Mouse (Mus musculus): ENCODE measurements around the gene Sfn. TPM values are rescaled to one million over a fixed set of nuclear protein-coding genes. Genes with fewer than 3 reads are reported as not detected.
"Not testable (repeated sequence)": the region's sequence is repeated elsewhere in the genome, so short reads cannot be mapped to it uniquely, and the experiment has no call there.

Gene Sfn
- polyA plus RNA-seq (2012; rRNA removed), result 10.0 and 11.9 TPM in 2 replicates

GRCm38 (mm10) chr4:133601721-133602218 is at the start of gene Sfn:
Sfn (minus strand) TSS chr4:133602168.
- TF ChIP-seq CTCF (IDR thresholded peaks at IDR 0.05; ENCODE audit: borderline replicate concordance, extremely low read depth, insufficient read depth, insufficient read length), result peak; percentile 38; the same call in 1 of the 2 replicates
- no peak for TF ChIP-seq POLR2A (IDR thresholded peaks at IDR 0.05; ENCODE audit: borderline replicate concordance, extremely low read depth, insufficient read depth, insufficient read length, poor library complexity, severe bottlenecking)
- DNase-seq (ENCODE audit: low read depth), result no peak

- TF ChIP-seq CTCF (IDR thresholded peaks at IDR 0.05; ENCODE audit: borderline replicate concordance, extremely low read depth, insufficient read depth, insufficient read length) (no peak), POLR2A (IDR thresholded peaks at IDR 0.05; ENCODE audit: borderline replicate concordance, extremely low read depth, insufficient read depth, insufficient read length, poor library complexity, severe bottlenecking) (no peak)
Measured at GRCm38 (mm10) chr4:133651445-133651844, 49.5 kb upstream of the Sfn start.

DNA sequence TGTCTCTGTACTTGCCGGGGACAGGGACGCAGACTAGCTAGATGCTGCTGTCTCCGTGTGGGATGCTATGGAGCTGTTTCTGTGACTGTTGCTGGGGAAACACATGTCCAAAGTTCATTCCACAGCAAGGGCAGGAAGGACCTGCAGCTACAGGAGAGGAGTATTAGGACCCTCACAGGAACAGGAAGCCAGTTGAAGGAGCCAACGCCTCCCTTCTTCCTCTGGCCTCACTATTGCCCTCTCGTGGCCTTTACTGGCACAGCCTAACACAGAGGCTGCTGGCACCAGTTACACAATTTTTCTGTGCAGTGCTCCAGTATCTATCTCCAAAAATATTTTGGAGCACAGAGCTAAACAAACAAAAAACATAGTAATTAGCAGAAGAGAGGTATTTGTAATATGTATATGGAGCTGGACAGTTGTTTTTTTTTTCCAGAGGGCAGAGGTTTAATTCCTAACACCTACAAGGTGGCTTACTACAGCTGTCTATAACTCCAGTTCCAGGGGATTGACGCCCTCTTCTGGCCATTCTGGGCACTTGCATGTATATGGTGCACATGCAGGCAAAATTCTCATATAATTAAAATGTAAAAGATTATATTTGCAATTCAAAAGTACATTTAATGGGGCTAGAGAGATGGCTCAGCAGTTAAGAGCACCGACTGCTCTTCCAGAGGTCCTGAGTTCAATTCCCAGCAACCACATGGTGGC is 48.2 kb upstream of the Sfn start, which contains the start of gene Zdhhc18:
TSS of gene Zdhhc18 (minus strand) at position 166 of the 711 bp plus-strand sequence.
- DNase-seq (ENCODE audit: low read depth), result peak; percentile 77
- TF ChIP-seq CTCF (IDR thresholded peaks at IDR 0.05; ENCODE audit: borderline replicate concordance, extremely low read depth, insufficient read depth, insufficient read length) (peak; percentile 84), POLR2A (IDR thresholded peaks at IDR 0.05; ENCODE audit: borderline replicate concordance, extremely low read depth, insufficient read depth, insufficient read length, poor library complexity, severe bottlenecking) (no peak)

More at GRCm38 (mm10) chr4:133651445-133651844, 49.5 kb upstream of the Sfn start:
- DNase-seq (ENCODE audit: low read depth), result no peak

- DNase-seq (ENCODE audit: low read depth), result not testable (repeated sequence)
Measured at GRCm38 (mm10) chr4:133649464-133649863, 47.5 kb upstream of the Sfn start.

DNA sequence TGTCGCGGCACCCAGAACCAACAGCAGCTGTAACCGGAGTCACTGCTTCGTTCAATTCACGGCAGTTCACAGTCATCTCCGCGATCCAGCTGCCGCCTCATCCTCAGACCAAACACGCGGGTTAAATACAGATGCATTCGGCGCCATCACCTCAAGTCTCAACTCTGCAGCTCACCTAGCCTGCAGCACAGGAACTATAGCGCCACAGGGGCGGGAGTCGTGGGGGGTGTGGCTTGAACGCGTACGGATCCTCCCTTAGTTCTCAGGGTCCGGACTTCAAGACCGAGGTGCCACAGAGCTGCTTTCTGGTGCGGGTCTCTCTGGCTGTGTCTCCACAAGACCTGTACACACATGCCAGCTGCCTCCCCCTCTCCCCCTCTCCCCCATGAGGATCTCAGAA is 43.7 kb upstream of the Sfn start:
- TF ChIP-seq CTCF (IDR thresholded peaks at IDR 0.05; ENCODE audit: borderline replicate concordance, extremely low read depth, insufficient read depth, insufficient read length), result no peak
- TF ChIP-seq POLR2A (IDR thresholded peaks at IDR 0.05; ENCODE audit: borderline replicate concordance, extremely low read depth, insufficient read depth, insufficient read length, poor library complexity, severe bottlenecking), result no peak
- DNase-seq (ENCODE audit: low read depth), result no peak

- TF ChIP-seq CTCF (IDR thresholded peaks at IDR 0.05; ENCODE audit: borderline replicate concordance, extremely low read depth, insufficient read depth, insufficient read length), result peak; percentile 12; the same call in 1 of the 2 replicates
- TF ChIP-seq POLR2A (IDR thresholded peaks at IDR 0.05; ENCODE audit: borderline replicate concordance, extremely low read depth, insufficient read depth, insufficient read length, poor library complexity, severe bottlenecking), result no peak
- DNase-seq (ENCODE audit: low read depth), result no peak
Measured at GRCm38 (mm10) chr4:133645195-133645594, 43.2 kb upstream of the Sfn start.

- TF ChIP-seq CTCF (IDR thresholded peaks at IDR 0.05; ENCODE audit: borderline replicate concordance, extremely low read depth, insufficient read depth, insufficient read length) (no peak), POLR2A (IDR thresholded peaks at IDR 0.05; ENCODE audit: borderline replicate concordance, extremely low read depth, insufficient read depth, insufficient read length, poor library complexity, severe bottlenecking) (no peak)
- DNase-seq (ENCODE audit: low read depth), result no peak
Measured at GRCm38 (mm10) chr4:133634043-133634410, 32.1 kb upstream of the Sfn start.

GRCm38 (mm10) chr4:133633332-133634042 is 31.5 kb upstream of the Sfn start:
- peak; percentile 89 for DNase-seq (ENCODE audit: low read depth)
- TF ChIP-seq POLR2A (IDR thresholded peaks at IDR 0.05; ENCODE audit: borderline replicate concordance, extremely low read depth, insufficient read depth, insufficient read length, poor library complexity, severe bottlenecking), result peak; percentile 59; the same call in 1 of the 2 replicates
- peak; percentile 76 for TF ChIP-seq CTCF (IDR thresholded peaks at IDR 0.05; ENCODE audit: borderline replicate concordance, extremely low read depth, insufficient read depth, insufficient read length)

DNA sequence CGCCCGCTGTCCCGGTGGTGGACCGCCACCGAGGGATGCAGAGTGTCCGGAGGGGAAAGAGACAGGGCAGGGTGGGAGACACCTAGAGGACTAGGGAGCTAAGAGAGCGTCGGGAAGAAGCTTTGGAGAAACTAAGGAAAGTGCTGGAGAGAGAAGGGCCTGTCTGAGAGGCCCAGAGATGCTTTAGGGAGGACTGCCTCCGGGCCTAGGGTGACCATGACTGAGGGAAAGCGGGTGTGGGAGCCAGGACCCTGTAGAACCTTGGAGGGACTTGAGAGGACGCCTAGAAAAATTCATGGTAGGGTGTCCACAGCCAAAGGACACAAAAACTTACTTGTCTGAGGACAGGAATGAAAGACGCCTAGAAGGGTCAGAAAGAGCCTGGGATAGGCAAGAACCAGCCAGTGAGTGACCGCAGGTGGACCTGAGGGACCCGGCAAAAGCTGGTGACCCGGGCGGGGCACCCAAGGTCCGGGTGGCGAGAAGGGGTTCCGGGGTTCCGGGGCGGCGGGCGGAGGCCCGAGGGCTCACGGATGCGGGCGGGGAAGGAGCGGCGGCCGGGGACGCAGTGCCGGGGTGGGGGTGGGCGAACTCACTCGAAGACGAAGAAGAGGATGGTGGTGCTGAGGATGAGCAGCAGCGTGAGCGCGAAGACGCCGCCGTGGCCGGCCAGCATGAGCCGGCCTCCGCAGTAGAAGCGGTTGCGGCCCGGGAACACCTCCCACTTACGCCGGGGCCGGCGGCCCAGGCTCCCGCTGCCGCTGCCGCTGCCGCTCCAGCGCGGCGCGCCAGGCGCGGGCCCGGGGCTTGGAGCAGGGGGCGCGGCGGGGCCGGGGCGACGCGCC is 30.7 kb upstream of the Sfn start:
- no peak for TF ChIP-seq CTCF (IDR thresholded peaks at IDR 0.05; ENCODE audit: borderline replicate concordance, extremely low read depth, insufficient read depth, insufficient read length)
- no peak for TF ChIP-seq POLR2A (IDR thresholded peaks at IDR 0.05; ENCODE audit: borderline replicate concordance, extremely low read depth, insufficient read depth, insufficient read length, poor library complexity, severe bottlenecking)
- peak; percentile 57 for DNase-seq (ENCODE audit: low read depth)

- TF ChIP-seq CTCF (IDR thresholded peaks at IDR 0.05; ENCODE audit: borderline replicate concordance, extremely low read depth, insufficient read depth, insufficient read length) (no peak), POLR2A (IDR thresholded peaks at IDR 0.05; ENCODE audit: borderline replicate concordance, extremely low read depth, insufficient read depth, insufficient read length, poor library complexity, severe bottlenecking) (no peak)
- peak; percentile 4 for DNase-seq (ENCODE audit: low read depth)
Measured at GRCm38 (mm10) chr4:133631769-133632411, 29.9 kb upstream of the Sfn start.
